In genomic region chr17:35164568-35165450, GRCm38 (mm10) we compare ENCODE assay signal across 8 mouse cellular contexts. TPM values are rescaled to one million over a fixed set of nuclear protein-coding genes. Genes with fewer than 3 reads are reported as not detected.
A peak's percentile ranks its signal among the peaks of the same experiment; 100 is the strongest.
DNase-seq lines count a peak whose midpoint lies in the region; ATAC-seq and TF ChIP-seq lines count a peak whose summit lies in the region.

Gene Prrc2a, minus strand, starts transcription at chr17:35164897.

- peaks cover 7% of the 10 kb centered on the region for H3K4me1 ChIP-seq in cortical plate, adult 2 months (ENCODE audit: control insufficient read depth, insufficient read depth, low read length)
- H3K4me1 ChIP-seq in megakaryocyte, embryonic 14.5 days: peaks cover 61% of the 10 kb centered on the region

- DNase-seq in gastrocnemius, adult 8-10 months (ENCODE audit: low spot score in 2 of 2): peak; percentile 96 to 98
- DNase-seq in hindlimb bud, embryonic 11.5 days (ENCODE audit: extremely low spot score, low read depth, low spot score): peak; percentile 93
- DNase-seq in left cerebral cortex, adult 8-10 months (ENCODE audit: low spot score in 2 of 2): peak; percentile 98 to 99
- DNase-seq in right cerebral cortex, postnatal 10 days (ENCODE audit: low spot score in 2 of 2): peak; percentile 99
- peak; percentile 91 for DNase-seq in urinary bladder, postnatal 25 days (ENCODE audit: low spot score)

- H3K36me3 ChIP-seq in megakaryocyte, embryonic 14.5 days (replicated peaks; ENCODE audit: low read length): peaks cover 42% of the 10 kb centered on the region

- peak; percentile 89 for ATAC-seq in activated CD4-positive, CD25-positive, alpha-beta regulatory T cell, adult 4 months

- peak within 1 kb of the TSS; percentile 49 for H3K4me3 ChIP-seq in cortical plate, adult 2 months (ENCODE audit: insufficient read depth, low read length)
- H3K4me3 ChIP-seq in megakaryocyte, embryonic 14.5 days (replicated peaks): peak within 1 kb of the TSS; percentile 96

- H3K27ac ChIP-seq in cortical plate, adult 2 months (ENCODE audit: insufficient read depth, low read length): peak within 1 kb of the TSS; percentile 96

- no peak for TF ChIP-seq CTCF in cortical plate, adult 2 months (IDR thresholded peaks at IDR 0.05; ENCODE audit: extremely low read depth, insufficient read depth, low read length)

- peak; percentile 96 for TF ChIP-seq POLR2A in cortical plate, adult 2 months (IDR thresholded peaks at IDR 0.05; ENCODE audit: extremely low read depth, insufficient read depth, low read length)

- H3K27me3 ChIP-seq in megakaryocyte, embryonic 14.5 days (replicated peaks): no peaks in the 10 kb centered on the region

- no peaks in the 10 kb centered on the region for H3K9me3 ChIP-seq in megakaryocyte, embryonic 14.5 days

RNA-seq across cellular contexts. Expression of gene Prrc2a, which starts in this region (rescaled TPM):
- polyA plus RNA-seq in activated CD4-positive, CD25-positive, alpha-beta regulatory T cell, adult 4 months (2017; shearing (Covaris generic)): 10 to 100 TPM; 38.8 to 78.9 TPM
- 269 and 273 TPM in 2 replicates for polyA plus RNA-seq in cortical plate, adult 2 months (2012; rRNA removed)
- total RNA-seq in gastrocnemius, adult 8-10 months (2022): 10 to 100 TPM; 90.5 to 98.3 (median 94.6) TPM
- 100 to 1,000 TPM; 272 to 295 (median 280) TPM for total RNA-seq in left cerebral cortex, adult 8-10 months (2022)
- polyA plus RNA-seq in megakaryocyte, embryonic 14.5 days (2012; ENCODE audit: insufficient read depth, low replicate concordance): 1,080 and 3,273 TPM in 2 replicates

Comparison
In these comparisons a context has a peak if more than half of its experiments do, and no peak if none do; other contexts are left out.
1. Peak in every context shown above with its lines: DNase-seq, ATAC-seq, H3K4me3 ChIP-seq and H3K27ac ChIP-seq.